Mouse (Mus musculus) B cell, adult (primary cell): ENCODE results near the gene Zfp593. TPM values are rescaled to one million over a fixed set of nuclear protein-coding genes. Genes with fewer than 3 reads are reported as not detected.

Experiments used
- total RNA-seq: library from RNA; stranded (reverse); gene quantifications from 4 replicates; pipeline ENCODE4 v1.2.4, GENCODE M21; 2023; ENCODE audit not compliant: inconsistent age

Zfp593 gene
- 22.7 to 29.6 TPM (median 23.6 TPM) in 4 replicates for total RNA-seq

GRCm38 (mm10) chr4:134245148-134245843 is at the start of gene Zfp593:
TSS of gene Zfp593 (minus strand) at chr4:134245592.

DNA sequence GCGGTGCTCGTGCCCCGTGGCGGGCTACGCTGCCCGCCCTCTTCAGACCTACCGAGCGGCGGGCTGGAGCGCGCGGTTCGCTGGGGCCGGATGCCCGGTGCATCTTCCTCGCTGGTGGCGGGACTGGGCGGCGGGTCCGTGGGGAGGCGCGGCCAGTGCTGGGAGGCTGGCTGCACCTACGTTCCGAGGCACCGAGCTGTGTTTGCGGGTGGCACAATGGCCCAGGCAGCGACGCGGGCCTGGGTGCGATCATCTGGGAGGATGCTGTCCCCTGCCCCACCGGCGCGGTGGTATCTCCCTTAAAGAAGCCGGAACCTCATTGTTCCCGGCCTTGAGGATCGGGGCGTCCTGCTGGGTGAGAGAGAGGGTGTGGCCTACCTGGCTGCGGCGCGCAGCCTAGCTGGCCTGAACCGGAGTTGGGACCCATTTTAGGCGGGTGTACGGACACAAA is 42.2 kb upstream of the Zfp593 start, which contains the start of gene Pdik1l:
Gene Pdik1l (minus strand): TSS at position 321 of the 451 bp plus-strand sequence.

GRCm38 (mm10) chr4:134253722-134254324 is 8.4 kb upstream of the Zfp593 start, which contains the start of gene Grrp1:
TSS of gene Grrp1 (minus strand) at chr4:134254106.

DNA sequence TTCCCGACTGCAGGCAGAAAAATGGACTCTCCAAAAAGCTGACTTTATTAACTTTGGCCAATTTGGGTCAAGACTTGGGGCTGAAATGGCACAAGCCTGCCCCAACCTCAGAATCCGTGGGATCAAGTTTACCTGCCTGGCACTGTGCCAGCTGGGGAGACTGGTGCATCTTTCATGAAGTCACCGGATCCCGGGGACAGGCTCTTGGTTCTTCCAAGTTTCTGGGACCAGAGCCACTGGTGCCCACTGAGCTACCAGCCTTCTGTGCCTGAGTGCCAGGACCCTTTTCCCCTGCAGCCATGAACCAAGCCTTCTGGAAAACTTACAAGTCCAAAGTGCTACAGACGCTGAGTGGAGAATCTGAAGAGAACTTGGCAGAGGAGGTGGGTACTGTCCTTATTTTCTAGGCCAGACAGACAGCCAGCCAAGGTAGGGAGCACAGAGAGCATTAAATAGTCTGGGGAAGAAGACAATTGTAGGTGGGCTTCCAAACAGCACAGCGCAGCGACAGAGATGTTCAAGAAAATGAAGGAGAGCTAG is 1.4 kb upstream of the Zfp593 start, which contains the start of gene Gm30191:
Gene Gm30191 (plus strand): TSS at position 217 of the 540 bp plus-strand sequence.

GRCm38 (mm10) chr4:134243516-134244250 is 1.7 kb downstream of the Zfp593 start, which contains the start of gene E130218I03Rik:
TSS of gene E130218I03Rik (plus strand) at chr4:134243662.

GRCm38 (mm10) chr4:134238279-134238651 is 7.1 kb downstream of the Zfp593 start, which contains the start of gene Cnksr1:
TSS of gene Cnksr1 (minus strand) at chr4:134238399.

GRCm38 (mm10) chr4:134227194-134227593 is 18.2 kb downstream of the Zfp593 start, which contains the start of gene Catsper4:
TSS of gene Catsper4 (minus strand) at chr4:134227383.

GRCm38 (mm10) chr4:134202904-134203303 is 42.5 kb downstream of the Zfp593 start, which contains the start of gene Gm7534:
TSS of gene Gm7534 (minus strand) at chr4:134203004.

Other genes starting within 250 kb of the Zfp593 start
- gene Dhdds, start 244.7 kb downstream of the Zfp593 start, total RNA-seq, result 28.5 to 32.2 TPM (median 30.8 TPM) in 4 replicates
- not detected in 4 replicates for gene Lin28a, start 226.8 kb downstream of the Zfp593 start, total RNA-seq
- gene Zfp683, start 191.8 kb downstream of the Zfp593 start, total RNA-seq, result not detected in 4 replicates
- gene Crybg2, start 184.8 kb downstream of the Zfp593 start, total RNA-seq, result 6.7 to 12.6 TPM (median 7.7 TPM) in 4 replicates
- gene Cd52, start 150.5 kb downstream of the Zfp593 start, total RNA-seq, result 1,625 to 1,767 TPM (median 1,711 TPM) in 4 replicates
- 35.8 to 45.0 TPM (median 39.9 TPM) in 4 replicates for gene Ubxn11, start 143.0 kb downstream of the Zfp593 start, total RNA-seq
- 636 to 680 TPM (median 661 TPM) in 4 replicates for gene Sh3bgrl3, start 116.8 kb downstream of the Zfp593 start, total RNA-seq
- 13.8 to 21.8 TPM (median 16.7 TPM) in 4 replicates for gene Cep85, start 58.5 kb downstream of the Zfp593 start, total RNA-seq
- not detected in 4 replicates for gene Gm7534, start 42.6 kb downstream of the Zfp593 start, total RNA-seq
- not detected in 4 replicates for gene Catsper4, start 18.2 kb downstream of the Zfp593 start, total RNA-seq
- gene Cnksr1, start 7.2 kb downstream of the Zfp593 start, total RNA-seq, result 0.39 to 0.55 TPM in 2 of 4 replicates, not detected in the others
- gene E130218I03Rik, start 1.9 kb downstream of the Zfp593 start, total RNA-seq, result not detected in 4 replicates
- gene Gm30191, start 1.3 kb upstream of the Zfp593 start, total RNA-seq, result not detected in 4 replicates
- gene Grrp1, start 8.5 kb upstream of the Zfp593 start, total RNA-seq, result not detected in 4 replicates
- 10.3 to 15.7 TPM (median 11.6 TPM) in 4 replicates for gene Pdik1l, start 42.3 kb upstream of the Zfp593 start, total RNA-seq
- not detected in 4 replicates for gene Trim63, start 69.5 kb upstream of the Zfp593 start, total RNA-seq
- not detected in 4 replicates for gene Slc30a2, start 97.6 kb upstream of the Zfp593 start, total RNA-seq
- gene Extl1, start 138.3 kb upstream of the Zfp593 start, total RNA-seq, result 0.90 to 2.0 TPM (median 1.6 TPM) in 4 replicates
- 1.9 to 3.3 TPM (median 2.7 TPM) in 4 replicates for gene Pafah2, start 150.7 kb upstream of the Zfp593 start, total RNA-seq
- gene Stmn1, start 222.7 kb upstream of the Zfp593 start, total RNA-seq, result 42.2 to 45.5 TPM (median 43.9 TPM) in 4 replicates